Mouse (Mus musculus) right cerebral cortex, postnatal 14 days (tissue): ENCODE measurements around the gene Tom1l1.

Experiments used
- DNase-seq: peaks from one replicate; pipeline ENCODE4 v3.0.0; 2022

The Tom1l1 gene

DNA sequence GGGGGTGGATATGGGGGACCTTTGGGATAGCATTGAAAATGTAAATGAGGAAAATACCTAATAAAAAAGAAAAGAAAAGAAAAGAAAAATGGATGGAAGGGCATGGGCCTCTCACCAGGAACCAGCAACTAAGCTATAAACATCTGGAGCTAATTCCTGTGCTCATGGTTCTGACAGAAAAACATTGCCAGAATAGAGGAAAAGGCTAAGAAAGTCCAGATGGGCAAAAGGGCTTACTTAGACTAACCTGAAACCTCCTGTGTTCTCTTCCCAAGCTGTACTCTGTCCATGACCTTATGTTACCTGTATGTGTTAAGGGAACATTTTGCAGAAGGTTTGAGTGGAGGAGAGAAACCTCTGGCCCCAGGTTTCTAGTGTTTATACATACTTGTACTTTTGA, 76.0 kb downstream of the Tom1l1 start:
- no peak for DNase-seq

DNA sequence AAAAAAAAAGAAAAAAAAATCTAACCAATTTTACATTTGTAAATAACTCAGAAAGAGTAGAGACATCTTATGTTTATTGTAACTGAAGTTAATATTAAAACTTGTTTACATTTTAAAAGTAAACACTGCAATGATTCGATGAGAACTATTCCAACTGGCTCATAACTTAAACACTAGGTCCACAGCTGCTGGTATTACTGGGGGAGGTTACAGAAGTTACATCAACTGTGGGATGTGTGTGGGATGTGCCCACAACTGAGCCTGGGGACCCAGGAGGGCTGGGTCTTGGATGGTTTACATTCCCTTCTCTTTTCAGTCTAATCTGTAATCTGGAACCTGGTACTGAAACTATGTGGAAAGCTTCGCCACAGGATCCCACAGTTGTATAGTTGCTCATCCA, 85.1 kb downstream of the Tom1l1 start:
- DNase-seq, result no peak

DNA sequence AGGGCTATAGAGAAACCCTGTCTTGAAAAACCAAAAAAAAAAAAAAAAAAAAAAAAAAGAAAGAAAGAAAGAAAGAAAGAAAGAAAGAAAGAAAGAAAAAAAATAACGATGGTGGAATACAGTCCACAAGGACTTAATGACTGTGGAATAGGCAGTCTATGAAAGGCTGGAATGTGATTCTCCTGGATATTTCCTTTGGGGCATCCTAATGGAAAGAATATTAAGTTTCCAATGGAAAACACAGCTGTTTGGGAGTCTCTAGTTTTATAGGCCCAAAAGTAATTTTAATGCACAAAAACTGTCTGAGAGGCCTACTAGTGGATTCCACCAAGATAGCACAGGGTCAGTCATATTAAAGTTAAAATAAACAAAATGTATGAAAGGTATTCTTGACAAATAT, 92.3 kb downstream of the Tom1l1 start:
- DNase-seq, result no peak
